Mouse (Mus musculus): ENCODE results near the gene Pam. TPM values are rescaled to one million over a fixed set of nuclear protein-coding genes. Genes with fewer than 3 reads are reported as not detected.

Gene Pam
- total and polyA plus RNA-seq, 3 experiments = not detected

- Histone ChIP-seq H3K4me3 (ENCODE audit: control insufficient read depth in 1 of 2, insufficient read depth in 1 of 2, low read depth in 2 of 2, low read length in 2 of 2) (no peak overlapping the region), H3K36me3 (ENCODE audit: control insufficient read depth in 1 of 2, insufficient read depth in 2 of 2, low read length in 2 of 2) (no peaks in the 10 kb centered on the region), H3K79me2 (ENCODE audit: control insufficient read depth, insufficient read depth, low read length, poor library complexity) (no peaks in the 10 kb centered on the region), H3K9me3 (replicated peaks; ENCODE audit: insufficient read depth, low read length) (no peaks in the 10 kb centered on the region), H3K27ac (ENCODE audit: control insufficient read depth, low read depth, low read length) (no peak overlapping the region), H3K9ac (ENCODE audit: control insufficient read depth, low read depth, low read length, poor library complexity, severe bottlenecking) (no peak overlapping the region), H3K4me1 (ENCODE audit: control insufficient read depth in 1 of 2, insufficient read depth in 2 of 2, low read length in 2 of 2) (no peaks in the 10 kb centered on the region), H3K27me3 (ENCODE audit: control insufficient read depth in 1 of 2, insufficient read depth in 2 of 2, low read length in 2 of 2) (no peaks in the 10 kb centered on the region; a peak in 1 of 4 replicates)
- TF ChIP-seq POLR2AphosphoS5 (IDR thresholded peaks at IDR 0.05; ENCODE audit: borderline replicate concordance, low read depth, low read length) = no peak
- no peak for TF ChIP-seq SMC3 (IDR thresholded peaks at IDR 0.05; ENCODE audit: low read depth, low read length)
- no peak for TF ChIP-seq CHD1 (IDR thresholded peaks at IDR 0.05; ENCODE audit: low read depth, low read length)
- TF ChIP-seq SIN3A (IDR thresholded peaks at IDR 0.05; ENCODE audit: low read length) = no peak
- TF ChIP-seq MXI1 (IDR thresholded peaks at IDR 0.05; ENCODE audit: low read depth, low read length) = no peak
- TF ChIP-seq HCFC1 (IDR thresholded peaks at IDR 0.05; ENCODE audit: low read depth, low read length) = no peak
- TF ChIP-seq POLR2A (IDR thresholded peaks at IDR 0.05; ENCODE audit: control insufficient read depth in 1 of 2, insufficient read depth in 1 of 2, low read depth in 1 of 2, low read length in 2 of 2, poor library complexity in 1 of 2) = no peak
- TF ChIP-seq ZMIZ1 (IDR thresholded peaks at IDR 0.05; ENCODE audit: low read depth, low read length) = no peak
- TF ChIP-seq ZKSCAN1 (IDR thresholded peaks at IDR 0.05; ENCODE audit: low read depth, low read length) = no peak
- no peak for DNase-seq (ENCODE audit: low read depth, low spot score)
Observed at GRCm38 (mm10) chr1:97934940-97935339, 160.5 kb downstream of the Pam start.

GRCm38 (mm10) chr1:97931220-97931619 lies 164.2 kb downstream of the Pam start:
- TF ChIP-seq UBTF (IDR thresholded peaks at IDR 0.05; ENCODE audit: borderline replicate concordance, insufficient read depth, low read depth, low read length) = no peak
- TF ChIP-seq ZMIZ1 (IDR thresholded peaks at IDR 0.05; ENCODE audit: low read depth, low read length) = no peak
- TF ChIP-seq E2F4 (IDR thresholded peaks at IDR 0.05; ENCODE audit: borderline replicate concordance, low read depth, low read length) = no peak
- no peak for TF ChIP-seq USF1 (IDR thresholded peaks at IDR 0.05; ENCODE audit: low read depth, low read length)
- TF ChIP-seq HCFC1 (IDR thresholded peaks at IDR 0.05; ENCODE audit: low read depth, low read length) = no peak
- TF ChIP-seq MAX (IDR thresholded peaks at IDR 0.05; ENCODE audit: low read length) = no peak
- TF ChIP-seq POLR2A (IDR thresholded peaks at IDR 0.05; ENCODE audit: control insufficient read depth in 1 of 2, insufficient read depth in 1 of 2, low read depth in 1 of 2, low read length in 2 of 2, poor library complexity in 1 of 2) = no peak
- no peak for TF ChIP-seq BHLHE40 (IDR thresholded peaks at IDR 0.05; ENCODE audit: borderline replicate concordance, low read depth, low read length)
- TF ChIP-seq ZKSCAN1 (IDR thresholded peaks at IDR 0.05; ENCODE audit: low read depth, low read length) = no peak
- no peak for TF ChIP-seq GATA1 (IDR thresholded peaks at IDR 0.05; ENCODE audit: low read depth, low read length)
- H3K27me3 ChIP-seq (ENCODE audit: control insufficient read depth in 1 of 2, insufficient read depth in 2 of 2, low read length in 2 of 2) = no peaks in the 10 kb centered on the region
- no peak overlapping the region for H3K27ac ChIP-seq (ENCODE audit: control insufficient read depth, low read depth, low read length)
- H3K4me1 ChIP-seq (ENCODE audit: control insufficient read depth in 1 of 2, insufficient read depth in 2 of 2, low read length in 2 of 2) = no peaks in the 10 kb centered on the region
- H3K36me3 ChIP-seq (ENCODE audit: control insufficient read depth in 1 of 2, insufficient read depth in 2 of 2, low read length in 2 of 2) = no peaks in the 10 kb centered on the region
- no peaks in the 10 kb centered on the region for H3K79me2 ChIP-seq (ENCODE audit: control insufficient read depth, insufficient read depth, low read length, poor library complexity)
- no peak for DNase-seq (ENCODE audit: low read depth, low spot score)
- H3K4me3 ChIP-seq (ENCODE audit: control insufficient read depth in 1 of 2, insufficient read depth in 1 of 2, low read depth in 2 of 2, low read length in 2 of 2) = no peak overlapping the region
- H3K9me3 ChIP-seq (replicated peaks; ENCODE audit: insufficient read depth, low read length) = no peaks in the 10 kb centered on the region
- H3K9ac ChIP-seq (ENCODE audit: control insufficient read depth, low read depth, low read length, poor library complexity, severe bottlenecking) = no peak overlapping the region
